Mouse (Mus musculus): ENCODE data around the gene Sfxn4. TPM values are rescaled to one million over a fixed set of nuclear protein-coding genes. Genes with fewer than 3 reads are reported as not detected.

Gene Sfxn4
- polyA plus RNA-seq, 1 experiment from 2014 or later = 8.9 TPM

- WGBS = 81% methylated on average over 6 of the region's 7 CpGs
- no peak overlapping the region for H3K4me3 ChIP-seq (ENCODE audit: low read length)
- no peaks in the 10 kb centered on the region for H3K36me3 ChIP-seq (ENCODE audit: insufficient read depth, low read length)
- no peak overlapping the region for H3K9ac ChIP-seq (replicated peaks; ENCODE audit: low read length)
- no peak overlapping the region for H3K27ac ChIP-seq (ENCODE audit: low read length)
- H3K4me1 ChIP-seq (ENCODE audit: insufficient read depth, low read length) = no peaks in the 10 kb centered on the region
- no peaks in the 10 kb centered on the region for H3K9me3 ChIP-seq (ENCODE audit: low read length)
- ATAC-seq (ENCODE audit: low FRiP score, low TSS enrichment) = no peak
- no peaks in the 10 kb centered on the region for H3K27me3 ChIP-seq (ENCODE audit: insufficient read depth, low read length)
- H3K4me2 ChIP-seq (replicated peaks; ENCODE audit: low read depth, low read length) = no peak overlapping the region
Measured at GRCm38 (mm10) chr19:60799867-60800569, 61.3 kb downstream of the Sfxn4 start.

- ATAC-seq (ENCODE audit: low FRiP score, low TSS enrichment) = no peak
- Histone ChIP-seq H3K27ac (ENCODE audit: low read length) (no peak overlapping the region), H3K9me3 (ENCODE audit: low read length) (no peaks in the 10 kb centered on the region), H3K9ac (replicated peaks; ENCODE audit: low read length) (no peak overlapping the region), H3K36me3 (ENCODE audit: insufficient read depth, low read length) (no peaks in the 10 kb centered on the region), H3K27me3 (ENCODE audit: insufficient read depth, low read length) (no peaks in the 10 kb centered on the region), H3K4me1 (ENCODE audit: insufficient read depth, low read length) (no peaks in the 10 kb centered on the region), H3K4me2 (replicated peaks; ENCODE audit: low read depth, low read length) (no peak overlapping the region), H3K4me3 (ENCODE audit: low read length) (no peak overlapping the region)
- WGBS = 83% methylated on average over 2 of the region's 2 CpGs
Measured at GRCm38 (mm10) chr19:60797415-60797814, 63.9 kb downstream of the Sfxn4 start.

GRCm38 (mm10) chr19:60795244-60795643, 66.0 kb downstream of the Sfxn4 start:
- Histone ChIP-seq H3K9ac (replicated peaks; ENCODE audit: low read length) (no peak overlapping the region), H3K4me3 (ENCODE audit: low read length) (no peak overlapping the region), H3K4me1 (ENCODE audit: insufficient read depth, low read length) (peaks cover 5% of the 10 kb centered on the region; the same call in 1 of the 2 replicates), H3K4me2 (replicated peaks; ENCODE audit: low read depth, low read length) (no peak overlapping the region), H3K27me3 (ENCODE audit: insufficient read depth, low read length) (no peaks in the 10 kb centered on the region), H3K27ac (ENCODE audit: low read length) (no peak overlapping the region), H3K9me3 (ENCODE audit: low read length) (no peaks in the 10 kb centered on the region), H3K36me3 (ENCODE audit: insufficient read depth, low read length) (no peaks in the 10 kb centered on the region)
- ATAC-seq (ENCODE audit: low FRiP score, low TSS enrichment) = no peak
- WGBS = 94% methylated on average over 2 of the region's 2 CpGs

- Histone ChIP-seq H3K36me3 (ENCODE audit: insufficient read depth, low read length) (no peaks in the 10 kb centered on the region), H3K9ac (replicated peaks; ENCODE audit: low read length) (no peak overlapping the region), H3K4me2 (replicated peaks; ENCODE audit: low read depth, low read length) (no peak overlapping the region), H3K9me3 (ENCODE audit: low read length) (no peaks in the 10 kb centered on the region), H3K27me3 (ENCODE audit: insufficient read depth, low read length) (no peaks in the 10 kb centered on the region), H3K4me1 (ENCODE audit: insufficient read depth, low read length) (peaks cover 10% of the 10 kb centered on the region), H3K27ac (ENCODE audit: low read length) (no peak overlapping the region), H3K4me3 (ENCODE audit: low read length) (no peak overlapping the region)
- ATAC-seq (ENCODE audit: low FRiP score, low TSS enrichment) = no peak
- WGBS = 85% methylated on average over 2 of the region's 2 CpGs
Measured at GRCm38 (mm10) chr19:60793170-60793707, 68.0 kb downstream of the Sfxn4 start.

- 19% methylated on average over 9 of the region's 9 CpGs for whole genome bisulfite sequencing
- Histone ChIP-seq H3K9ac (replicated peaks; ENCODE audit: low read length) (peak overlapping the region; percentile 100), H3K27me3 (ENCODE audit: insufficient read depth, low read length) (no peaks in the 10 kb centered on the region), H3K4me1 (ENCODE audit: insufficient read depth, low read length) (peaks cover 24% of the 10 kb centered on the region), H3K36me3 (ENCODE audit: insufficient read depth, low read length) (no peaks in the 10 kb centered on the region), H3K9me3 (ENCODE audit: low read length) (no peaks in the 10 kb centered on the region), H3K27ac (ENCODE audit: low read length) (peak overlapping the region; percentile 100), H3K4me3 (ENCODE audit: low read length) (peak overlapping the region; percentile 99), H3K4me2 (replicated peaks; ENCODE audit: low read depth, low read length) (peak overlapping the region; percentile 78)
- ATAC-seq (ENCODE audit: low FRiP score, low TSS enrichment) = no peak
Measured at GRCm38 (mm10) chr19:60791164-60791563, 70.1 kb downstream of the Sfxn4 start.

GRCm38 (mm10) chr19:60790551-60791161, 70.6 kb downstream of the Sfxn4 start, which contains the start of gene Eif3a:
Gene Eif3a (minus strand): TSS chr19:60790658.
- ATAC-seq (ENCODE audit: low FRiP score, low TSS enrichment) = peak; percentile 97
- no peaks in the 10 kb centered on the region for H3K36me3 ChIP-seq (ENCODE audit: insufficient read depth, low read length)

GRCm38 (mm10) chr19:60789919-60790506, 71.3 kb downstream of the Sfxn4 start:
- peak overlapping the region; percentile 78 for H3K4me2 ChIP-seq (replicated peaks; ENCODE audit: low read depth, low read length)
- peak overlapping the region; percentile 99 for H3K4me3 ChIP-seq (ENCODE audit: low read length)
- H3K36me3 ChIP-seq (ENCODE audit: insufficient read depth, low read length) = no peaks in the 10 kb centered on the region
- H3K27ac ChIP-seq (ENCODE audit: low read length) = peak overlapping the region; percentile 100
- no peaks in the 10 kb centered on the region for H3K27me3 ChIP-seq (ENCODE audit: insufficient read depth, low read length)
- no peaks in the 10 kb centered on the region for H3K9me3 ChIP-seq (ENCODE audit: low read length)
- peak overlapping the region; percentile 100 for H3K9ac ChIP-seq (replicated peaks; ENCODE audit: low read length)
- under 1% methylated on average over 60 of the region's 60 CpGs for WGBS
- peaks cover 28% of the 10 kb centered on the region for H3K4me1 ChIP-seq (ENCODE audit: insufficient read depth, low read length)
- ATAC-seq (ENCODE audit: low FRiP score, low TSS enrichment) = peak; percentile 75

More at GRCm38 (mm10) chr19:60790551-60791161, 70.6 kb downstream of the Sfxn4 start, which contains the start of gene Eif3a:
- Histone ChIP-seq H3K4me2 (replicated peaks; ENCODE audit: low read depth, low read length) (peak within 1 kb of the TSS; percentile 78), H3K9me3 (ENCODE audit: low read length) (no peaks in the 10 kb centered on the region), H3K27me3 (ENCODE audit: insufficient read depth, low read length) (no peaks in the 10 kb centered on the region), H3K4me3 (ENCODE audit: low read length) (peak within 1 kb of the TSS; percentile 99), H3K9ac (replicated peaks; ENCODE audit: low read length) (peak within 1 kb of the TSS; percentile 100), H3K4me1 (ENCODE audit: insufficient read depth, low read length) (peaks cover 28% of the 10 kb centered on the region), H3K27ac (ENCODE audit: low read length) (peak within 1 kb of the TSS; percentile 100)
- WGBS = 0% methylated on average over 55 of the region's 57 CpGs

GRCm38 (mm10) chr19:60789452-60789851, 71.8 kb downstream of the Sfxn4 start:
- peak overlapping the region; percentile 100 for H3K9ac ChIP-seq (replicated peaks; ENCODE audit: low read length)
- peak overlapping the region; percentile 78 for H3K4me2 ChIP-seq (replicated peaks; ENCODE audit: low read depth, low read length)
- WGBS = under 1% methylated on average over 7 of the region's 7 CpGs
- H3K36me3 ChIP-seq (ENCODE audit: insufficient read depth, low read length) = no peaks in the 10 kb centered on the region
- no peak for ATAC-seq (ENCODE audit: low FRiP score, low TSS enrichment)
- H3K4me3 ChIP-seq (ENCODE audit: low read length) = peak overlapping the region; percentile 99
- H3K27me3 ChIP-seq (ENCODE audit: insufficient read depth, low read length) = no peaks in the 10 kb centered on the region
- peak overlapping the region; percentile 100 for H3K27ac ChIP-seq (ENCODE audit: low read length)
- H3K4me1 ChIP-seq (ENCODE audit: insufficient read depth, low read length) = peaks cover 28% of the 10 kb centered on the region
- no peaks in the 10 kb centered on the region for H3K9me3 ChIP-seq (ENCODE audit: low read length)

GRCm38 (mm10) chr19:60788214-60788960, 72.9 kb downstream of the Sfxn4 start:
- H3K9ac ChIP-seq (replicated peaks; ENCODE audit: low read length) = peak overlapping the region; percentile 60
- no peak overlapping the region for H3K27ac ChIP-seq (ENCODE audit: low read length)
- peak overlapping the region; percentile 48 for H3K4me3 ChIP-seq (ENCODE audit: low read length)
- H3K27me3 ChIP-seq (ENCODE audit: insufficient read depth, low read length) = no peaks in the 10 kb centered on the region
- H3K4me2 ChIP-seq (replicated peaks; ENCODE audit: low read depth, low read length) = peak overlapping the region; percentile 68
- no peaks in the 10 kb centered on the region for H3K36me3 ChIP-seq (ENCODE audit: insufficient read depth, low read length)
- no peak for ATAC-seq (ENCODE audit: low FRiP score, low TSS enrichment)
- no peaks in the 10 kb centered on the region for H3K9me3 ChIP-seq (ENCODE audit: low read length)
- H3K4me1 ChIP-seq (ENCODE audit: insufficient read depth, low read length) = peaks cover 28% of the 10 kb centered on the region
- WGBS = 31% methylated on average over 6 of the region's 6 CpGs

Measured in kidney, embryonic 16.5 days (tissue).